Mouse (Mus musculus) spleen, postnatal 10 days (tissue): ENCODE measurements at regions not wholly inside any gene's neighbourhood (a gene's known extent, or its start where the extent isn't known, plus 50 kb on each side); places are given as distances from the start of the nearest gene placed in this dataset.

ENCODE experiments used
- DNase-seq, 2 experiments: peaks; one replicate each; pipeline ENCODE4 v3.0.0; 2021 to 2022; ENCODE audit warnings: low spot score in 2 of 2

DNA sequence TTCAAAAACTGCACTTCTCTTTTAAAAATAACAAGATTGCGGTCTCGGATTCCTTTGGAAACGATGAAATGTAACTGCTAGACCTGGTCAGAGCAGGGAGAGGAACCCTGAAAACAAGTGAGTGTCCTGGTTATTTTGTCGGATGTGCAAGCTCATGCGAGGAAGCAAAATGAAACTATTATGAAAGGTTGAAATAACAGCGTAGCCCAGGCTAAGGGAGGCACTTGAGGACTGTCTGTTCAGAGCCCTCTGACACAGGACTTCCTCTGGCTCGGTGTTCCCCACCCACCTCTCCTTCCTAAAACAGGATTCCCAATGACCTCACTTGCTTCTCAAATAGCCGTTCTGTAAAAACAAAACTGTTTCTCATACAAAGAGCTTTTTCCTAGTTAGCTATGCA lies 51.3 kb upstream of the S1pr1 start:
- DNase-seq: no peak

DNA sequence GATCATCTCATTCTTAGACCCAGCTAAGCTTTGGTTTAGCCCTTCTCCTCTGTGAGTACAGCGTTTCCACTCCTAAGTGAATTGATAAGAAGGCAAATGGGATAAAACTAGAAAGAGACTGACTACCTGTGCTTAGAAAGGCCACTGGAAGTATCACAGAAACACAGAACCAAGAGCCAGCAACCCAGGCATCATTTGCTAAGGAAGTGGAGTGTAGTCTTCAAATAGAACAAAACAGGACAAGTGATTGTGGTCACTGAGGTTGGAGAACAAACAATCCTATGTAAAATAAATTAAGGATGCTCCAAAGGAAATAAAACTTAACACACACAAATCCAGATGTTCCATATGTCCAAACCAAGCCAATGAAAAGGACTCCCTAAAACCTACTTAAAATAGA lies 53.4 kb upstream of the S1pr1 start:
- no peak for DNase-seq

DNA sequence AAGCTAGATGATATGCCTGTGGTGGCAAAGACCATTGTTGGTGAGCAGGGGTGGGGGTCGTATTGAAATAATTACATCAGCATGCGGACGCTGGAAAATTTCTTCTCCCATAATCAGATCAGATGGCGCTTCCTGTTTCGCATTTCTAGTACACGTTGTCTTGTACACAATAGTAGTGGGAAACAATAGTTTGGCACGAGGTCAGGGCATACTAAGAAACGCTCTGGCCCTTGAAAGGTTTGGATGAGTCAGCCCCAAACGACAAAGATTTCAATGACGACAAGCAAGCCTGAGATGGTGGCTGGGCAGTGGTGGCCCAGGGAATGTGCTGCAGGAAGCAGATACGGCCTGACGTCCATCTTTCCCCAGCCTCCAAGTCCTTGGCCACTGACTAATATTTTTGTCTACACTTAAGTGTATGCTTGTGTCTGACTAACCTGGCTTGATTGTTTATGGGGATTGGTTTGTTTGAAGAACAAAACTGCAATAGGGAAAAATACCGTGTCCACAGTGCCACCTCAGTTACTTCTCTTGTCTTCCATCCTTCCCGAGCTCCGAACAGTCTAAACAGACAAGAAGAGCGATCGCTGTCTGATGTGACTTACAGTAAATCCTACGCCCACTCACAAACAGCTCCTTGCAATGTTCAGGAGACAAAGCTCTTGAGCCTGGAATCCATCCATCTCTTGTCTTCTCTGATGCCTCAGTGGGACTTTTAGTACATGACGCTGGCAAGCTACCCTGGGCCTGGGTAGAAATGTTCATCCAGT lies 54.1 kb upstream of the S1pr1 start:
- DNase-seq: no peak

DNA sequence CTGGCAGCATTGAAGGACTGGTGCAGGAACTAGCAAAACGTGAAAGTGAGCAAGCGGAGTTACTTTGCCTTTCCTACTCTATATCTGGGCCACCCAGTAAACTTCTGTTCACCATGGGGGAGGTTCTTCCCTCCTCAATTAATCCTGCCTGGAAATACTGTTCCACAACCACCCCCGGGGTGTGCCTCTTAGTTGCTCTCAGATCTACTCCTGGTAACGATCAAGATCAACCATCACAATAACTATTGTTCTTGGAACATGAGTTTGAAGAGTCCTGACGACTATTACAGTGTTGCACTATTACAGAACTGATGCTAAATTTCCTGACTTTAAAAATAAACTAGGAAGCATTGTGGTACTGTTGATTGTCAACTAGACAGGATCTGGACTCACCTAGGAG lies 57.8 kb upstream of the S1pr1 start:
- DNase-seq: no peak

DNA sequence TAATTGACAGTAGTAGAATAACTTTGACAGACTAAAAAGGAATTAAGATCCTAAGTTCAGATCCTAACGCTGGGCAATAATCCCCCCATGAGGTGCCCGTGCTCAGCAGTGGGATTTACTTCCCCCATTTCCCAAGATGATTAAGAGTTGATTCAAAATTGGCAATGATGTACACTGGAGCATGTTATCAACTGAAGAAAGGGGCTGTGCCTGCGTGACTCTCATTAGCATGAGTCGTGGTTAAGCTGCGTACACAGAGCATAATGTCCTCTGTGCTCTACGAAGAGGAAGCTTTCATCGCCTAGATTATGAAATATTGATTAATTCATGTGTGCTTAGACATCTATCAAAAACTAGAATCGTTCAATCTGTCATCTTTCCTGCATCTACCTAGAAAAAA lies 59.4 kb upstream of the S1pr1 start:
- no peak for DNase-seq

DNA sequence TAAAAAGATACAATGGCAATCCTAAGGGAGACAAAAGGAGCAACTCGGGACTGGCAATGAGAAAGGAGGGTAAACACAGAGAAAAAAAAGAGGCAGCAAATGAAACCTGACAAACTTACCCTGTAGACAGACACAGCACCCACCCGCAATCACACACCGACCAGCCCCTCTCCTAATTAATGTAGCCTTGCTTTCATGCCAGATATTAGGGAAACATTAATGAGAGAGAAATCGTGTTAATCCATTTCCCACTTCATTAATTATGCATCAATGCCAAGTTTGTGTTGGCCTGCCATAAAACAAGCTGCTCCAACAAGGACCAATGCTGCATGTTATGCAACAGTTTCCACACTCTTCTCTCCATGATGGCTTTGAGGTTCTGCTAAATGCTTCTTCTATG lies 59.9 kb upstream of the S1pr1 start:
- DNase-seq: no peak

DNA sequence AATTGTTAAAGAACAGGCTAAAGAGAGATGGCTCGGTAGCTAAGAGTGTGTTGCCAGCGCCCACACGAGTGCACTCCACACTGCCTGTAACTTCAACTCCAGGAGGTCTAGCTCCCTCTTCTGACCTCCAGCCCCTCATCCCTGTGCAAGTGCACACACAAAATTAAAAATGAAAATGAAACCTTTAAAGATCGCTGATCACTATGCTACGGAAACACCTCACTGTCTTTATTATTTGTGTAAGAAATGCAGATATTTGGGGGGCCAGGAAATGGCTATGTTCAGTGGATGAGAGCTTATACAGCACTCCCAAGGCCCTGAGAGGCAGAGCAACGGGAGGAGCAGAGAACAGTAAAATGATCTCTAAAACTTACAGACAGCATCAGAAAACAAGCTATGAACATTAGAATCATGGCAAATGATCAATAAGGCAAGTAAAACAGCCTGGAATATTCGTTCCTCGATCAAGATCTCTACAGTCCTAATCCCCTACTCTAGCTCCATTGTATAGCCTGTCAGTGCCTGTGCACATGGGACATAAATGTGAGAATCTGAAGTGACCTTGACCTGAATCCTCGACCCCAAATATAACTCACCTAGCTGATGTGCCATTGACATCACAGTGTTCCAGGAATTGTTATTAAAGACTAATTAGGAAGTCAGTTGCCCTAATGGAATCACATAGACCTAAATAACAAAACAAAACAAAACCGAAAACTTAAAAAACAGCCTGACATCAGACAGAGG lies 64.4 kb upstream of the S1pr1 start:
- no peak for DNase-seq

DNA sequence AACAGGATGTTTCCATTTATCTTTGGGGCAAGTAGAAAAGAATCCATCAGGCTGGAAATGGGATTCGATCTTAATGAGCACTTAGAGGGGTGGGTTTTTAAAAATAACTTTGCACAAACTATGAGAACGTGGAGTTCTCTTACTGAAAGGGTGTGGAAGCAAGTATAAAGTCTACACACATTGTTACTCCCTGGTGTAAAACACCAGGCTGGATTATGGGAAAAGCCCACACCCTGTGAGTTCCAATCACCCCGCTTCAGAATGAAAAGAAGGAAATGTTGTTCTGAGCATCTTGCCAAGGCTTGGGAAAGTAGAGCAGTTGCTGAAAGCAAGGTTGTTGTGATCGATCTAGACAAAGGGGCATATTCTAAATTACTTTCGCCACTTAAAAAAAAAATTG lies 65.0 kb upstream of the S1pr1 start:
- DNase-seq: no peak

DNA sequence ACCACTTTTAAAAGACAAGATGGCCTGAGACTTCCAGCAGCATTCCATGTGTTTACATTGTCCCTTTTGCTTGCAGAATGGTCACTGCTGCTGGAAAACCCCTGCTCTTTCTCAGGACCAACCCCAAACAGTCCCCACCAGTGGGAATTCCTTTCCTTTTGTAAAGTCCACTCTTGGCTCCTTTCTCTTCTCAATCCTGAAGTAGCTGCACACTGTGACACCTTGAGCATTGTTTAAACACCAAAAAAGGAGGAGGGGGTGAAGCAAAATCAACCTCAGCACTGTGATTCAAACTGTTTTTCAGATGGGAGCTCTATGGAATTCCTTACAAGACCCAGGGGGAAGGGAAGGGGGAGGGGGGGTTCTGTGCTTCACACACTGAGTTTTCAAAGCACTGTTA lies 67.9 kb upstream of the S1pr1 start:
- DNase-seq: no peak

DNA sequence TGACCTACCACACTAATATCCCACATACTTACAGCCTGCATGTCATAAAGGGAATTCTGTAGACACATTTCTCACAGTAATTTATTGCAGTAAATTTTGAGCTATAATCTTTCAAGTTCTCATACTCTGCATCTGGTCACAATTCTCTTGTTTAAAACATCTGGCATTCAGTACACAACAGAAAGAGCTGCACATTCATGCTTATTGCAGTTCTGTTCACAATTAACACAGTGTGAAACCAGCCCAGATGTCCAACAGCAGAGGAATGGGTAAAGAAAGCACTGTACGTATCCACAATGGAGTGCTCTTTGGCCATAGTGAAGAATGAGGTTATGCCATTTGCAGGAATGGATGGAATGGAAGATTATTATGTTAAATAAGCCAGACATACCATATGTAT lies 72.5 kb upstream of the S1pr1 start:
- DNase-seq: no peak

DNA sequence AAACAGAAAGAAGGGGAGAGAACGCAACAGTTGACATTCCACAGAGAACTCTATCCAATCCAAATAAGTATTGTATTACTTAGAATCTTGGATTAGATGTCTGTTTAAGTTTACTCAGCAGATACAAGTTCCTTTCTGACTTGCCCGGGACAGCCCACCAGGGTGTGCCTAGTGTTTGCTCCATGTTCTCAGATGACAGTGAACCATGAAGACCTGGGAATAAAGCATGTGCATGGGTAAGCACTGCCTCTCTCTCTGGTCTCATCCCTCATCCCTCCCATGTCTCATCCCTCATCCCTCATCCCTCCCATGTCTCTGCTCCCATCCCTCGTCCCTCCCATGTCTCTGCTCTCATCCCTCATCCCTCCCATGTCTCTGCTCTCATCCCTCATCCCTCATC lies 73.7 kb upstream of the S1pr1 start:
- DNase-seq: no peak

DNA sequence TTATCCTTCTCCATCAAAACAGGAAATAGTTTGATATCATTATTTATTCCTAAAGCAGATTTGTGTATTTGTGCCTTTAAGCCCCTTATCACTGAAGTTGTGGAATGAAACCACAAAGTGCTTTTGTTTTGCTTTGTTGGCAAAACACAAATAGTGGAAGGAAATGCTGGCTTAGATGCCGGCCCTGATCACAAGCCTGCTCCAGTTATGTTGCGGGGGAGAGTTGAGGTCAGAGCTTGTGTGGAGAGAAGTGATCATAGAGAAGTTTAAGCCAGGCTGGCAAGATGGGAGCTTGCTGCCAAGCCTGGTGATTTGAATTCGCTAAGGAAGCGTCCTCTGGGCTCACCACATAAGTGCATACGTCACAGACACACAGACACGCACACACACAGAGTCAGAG lies 74.2 kb upstream of the S1pr1 start:
- DNase-seq: no peak

DNA sequence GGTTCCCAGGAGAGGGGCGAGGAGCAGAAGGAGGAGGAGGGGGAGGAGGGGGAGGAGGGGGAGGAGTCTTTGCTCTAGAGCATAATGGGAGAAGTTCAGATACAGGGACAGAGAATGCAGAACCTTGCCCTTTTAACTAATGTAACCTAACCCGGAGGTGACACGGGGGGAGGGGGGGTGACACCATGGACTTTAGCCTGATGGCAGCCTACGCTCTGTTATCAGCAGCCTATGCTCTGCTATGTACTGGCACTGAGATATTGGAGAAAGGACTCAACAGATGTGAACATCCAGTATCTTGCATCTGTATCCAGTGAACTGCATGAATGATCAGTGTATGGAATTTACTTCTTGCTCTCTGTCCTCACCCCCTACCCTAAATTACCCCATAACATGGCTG lies 77.7 kb upstream of the S1pr1 start:
- DNase-seq: no peak

DNA sequence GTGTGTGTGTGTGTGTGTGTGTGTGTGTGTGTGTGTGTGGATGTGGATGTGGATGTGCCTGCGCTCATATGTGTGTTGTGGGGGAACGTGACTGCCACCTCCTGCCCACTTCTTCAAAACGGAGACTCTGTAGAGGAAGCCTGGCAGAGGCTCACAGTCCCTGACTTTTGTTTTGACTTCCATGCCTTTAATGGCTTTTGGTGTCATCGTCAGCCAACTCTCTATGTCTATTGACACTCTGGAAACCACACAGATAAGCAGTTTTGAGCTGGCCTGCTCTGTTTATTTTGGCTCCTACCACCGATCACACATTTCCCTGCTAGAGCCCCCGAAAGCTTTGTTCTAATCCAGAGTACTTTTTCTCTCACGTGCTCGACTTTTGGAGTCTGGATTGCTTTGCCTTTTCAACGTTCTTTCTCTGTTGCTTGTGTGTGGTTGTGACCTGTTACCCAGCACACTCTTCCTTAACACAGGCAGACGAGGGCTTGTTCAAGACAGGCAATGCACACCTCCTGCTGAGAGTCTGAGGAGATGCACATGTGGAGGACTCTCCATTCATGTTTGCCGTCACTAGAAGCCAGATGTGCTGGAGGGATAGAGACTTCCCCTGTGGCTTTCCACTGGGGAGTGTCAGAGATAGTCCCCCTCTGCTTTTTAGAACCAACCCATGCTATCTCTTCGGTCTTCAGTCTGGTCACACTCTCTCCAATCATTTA lies 78.6 kb upstream of the S1pr1 start:
- DNase-seq: peak in 1 of 2 experiments; percentile 50

DNA sequence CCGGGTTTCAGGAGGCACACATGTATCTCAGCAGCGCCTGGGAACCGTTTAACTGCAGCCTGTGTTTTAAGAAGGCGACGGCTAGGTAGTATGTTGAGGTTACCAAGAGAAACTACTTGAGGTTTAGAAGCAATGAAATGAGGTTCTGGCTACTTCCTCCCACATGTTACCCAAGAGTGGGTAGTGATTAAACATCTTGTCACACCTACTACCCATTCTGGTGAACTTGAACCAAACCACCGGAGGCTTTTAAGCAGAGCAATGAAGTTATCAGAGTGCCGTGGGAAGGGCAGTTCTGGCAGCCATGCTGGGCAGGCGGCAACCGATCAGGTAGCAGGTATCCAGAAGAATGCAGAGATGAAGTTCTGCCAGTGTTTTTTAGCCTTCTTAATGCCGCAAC lies 84.5 kb upstream of the S1pr1 start:
- DNase-seq: no peak

DNA sequence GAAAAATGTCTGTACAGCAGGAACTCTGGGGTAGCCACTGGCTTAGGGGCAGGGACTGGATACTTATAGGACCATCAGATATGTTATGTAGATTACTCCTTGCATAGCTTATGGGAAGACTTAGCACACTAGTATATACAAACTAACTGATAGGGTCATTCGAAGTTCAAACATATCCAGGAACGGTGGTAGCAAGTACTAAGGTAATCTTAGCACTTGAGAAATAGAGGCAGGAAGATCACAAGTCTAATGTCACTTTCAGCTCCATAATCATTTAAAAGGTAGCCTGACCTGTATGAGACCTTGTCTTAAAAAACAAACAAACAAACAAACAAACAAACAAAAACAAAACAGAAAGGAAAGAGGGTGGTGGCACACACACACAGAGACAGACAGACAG lies 85.1 kb upstream of the S1pr1 start:
- DNase-seq: no peak

DNA sequence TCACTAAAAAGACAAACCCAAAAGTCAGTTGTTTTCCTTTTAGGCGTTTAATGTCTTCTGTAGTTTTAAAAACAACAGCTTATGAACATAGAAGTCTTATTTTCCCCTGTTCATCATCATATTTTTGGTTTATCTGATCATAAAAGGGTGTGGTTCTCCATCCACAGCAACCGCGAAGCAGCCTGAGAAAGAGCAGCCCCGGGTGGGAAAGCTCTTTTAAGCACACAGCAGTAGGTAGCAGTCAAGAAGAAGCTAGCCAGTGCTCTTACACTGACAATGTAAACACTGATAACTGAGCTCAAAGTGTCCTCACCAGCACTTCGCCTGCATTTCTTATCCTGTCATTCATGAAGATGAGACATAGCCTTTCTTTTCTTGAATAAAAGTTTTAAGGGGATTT lies 86.0 kb upstream of the S1pr1 start:
- DNase-seq: no peak

DNA sequence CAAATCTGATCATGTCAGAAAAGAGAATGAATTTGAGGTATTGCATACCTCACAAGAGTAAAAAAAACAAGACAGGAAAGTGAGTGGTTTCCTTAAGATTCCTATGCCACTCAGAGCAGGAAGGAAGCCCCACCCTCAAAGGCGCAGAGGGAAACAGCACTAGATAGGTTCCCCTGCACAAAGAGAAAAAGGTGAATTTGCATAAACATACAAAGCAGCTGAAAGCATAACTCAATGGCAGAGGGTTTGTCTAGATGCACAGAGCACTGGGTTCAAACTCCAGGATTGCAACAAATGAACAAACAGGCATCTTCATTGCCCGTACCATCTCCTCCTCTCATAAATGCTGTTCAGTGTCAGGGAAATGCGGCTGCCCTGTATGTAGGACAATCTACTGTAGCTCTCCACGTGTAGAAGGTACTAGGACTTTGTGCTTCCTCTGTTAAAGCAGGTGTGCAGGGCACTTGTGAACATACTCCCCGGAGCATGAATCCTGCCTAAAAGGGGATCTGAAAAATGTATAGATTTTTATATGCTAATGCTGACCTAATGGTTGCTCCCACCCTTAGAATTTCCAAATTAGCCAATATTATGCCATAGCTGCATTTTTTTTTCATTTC lies 85.9 kb upstream of the Dph5 start:
- DNase-seq: peak in 1 of 2 experiments; percentile 48

DNA sequence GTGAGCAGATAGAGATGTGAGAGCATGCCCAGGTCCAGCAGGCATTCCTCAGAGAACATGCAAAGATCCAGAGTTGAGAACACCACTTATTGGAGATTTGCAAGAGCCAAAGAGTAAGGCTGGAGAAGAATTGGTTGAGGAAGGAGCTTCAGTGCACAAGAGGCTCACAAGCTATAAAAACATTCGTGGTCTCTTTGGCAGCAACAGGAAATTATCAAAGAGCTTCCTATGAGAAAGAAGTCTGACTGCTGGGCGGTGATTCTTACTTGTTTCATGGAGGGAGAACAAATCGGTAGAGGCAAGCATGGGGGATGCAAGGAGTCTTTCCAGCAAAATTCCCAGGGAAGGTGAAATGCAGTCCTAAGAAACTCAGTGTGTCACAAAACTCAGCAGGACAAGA lies 83.0 kb upstream of the Dph5 start:
- DNase-seq: no peak

DNA sequence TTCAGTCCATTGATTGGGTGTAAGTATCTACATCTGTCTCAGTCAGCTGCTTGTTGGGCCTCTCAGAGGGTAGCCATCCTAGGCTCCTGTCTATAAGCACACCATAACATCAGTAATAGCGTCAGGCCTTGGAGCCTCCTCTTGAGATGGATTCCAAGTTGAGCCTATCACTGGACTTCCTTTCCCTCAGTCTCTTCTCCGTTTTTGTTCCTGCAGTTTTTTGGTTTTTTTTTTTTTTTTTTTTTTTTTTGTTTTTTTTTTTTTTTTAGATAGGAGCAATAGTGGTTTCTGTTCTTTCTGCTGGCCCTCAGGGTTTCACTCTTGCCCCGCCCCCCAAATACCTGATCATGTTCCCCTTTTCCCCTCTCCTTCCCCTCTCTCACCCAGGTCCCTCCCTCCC lies 80.6 kb upstream of the Dph5 start:
- no peak for DNase-seq

DNA sequence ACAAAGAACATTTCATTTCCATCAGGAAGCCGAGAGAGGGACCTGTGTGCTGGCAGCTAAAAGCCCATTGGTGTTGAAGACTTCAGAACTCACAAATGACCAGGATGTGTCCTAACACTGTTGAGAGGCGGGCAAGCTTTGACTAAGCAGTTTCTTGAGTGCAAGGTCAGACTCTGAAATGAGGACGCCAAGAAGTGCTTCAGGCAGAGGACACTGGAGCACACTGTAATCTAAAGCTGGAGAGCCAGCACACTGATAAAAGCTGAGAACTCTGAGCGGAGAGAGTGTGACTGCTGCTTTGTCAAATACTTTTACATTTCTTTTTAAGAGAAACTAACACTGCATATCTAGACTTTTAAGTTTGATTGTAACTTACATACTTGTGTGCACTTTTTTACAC lies 72.5 kb upstream of the Dph5 start:
- DNase-seq: no peak

DNA sequence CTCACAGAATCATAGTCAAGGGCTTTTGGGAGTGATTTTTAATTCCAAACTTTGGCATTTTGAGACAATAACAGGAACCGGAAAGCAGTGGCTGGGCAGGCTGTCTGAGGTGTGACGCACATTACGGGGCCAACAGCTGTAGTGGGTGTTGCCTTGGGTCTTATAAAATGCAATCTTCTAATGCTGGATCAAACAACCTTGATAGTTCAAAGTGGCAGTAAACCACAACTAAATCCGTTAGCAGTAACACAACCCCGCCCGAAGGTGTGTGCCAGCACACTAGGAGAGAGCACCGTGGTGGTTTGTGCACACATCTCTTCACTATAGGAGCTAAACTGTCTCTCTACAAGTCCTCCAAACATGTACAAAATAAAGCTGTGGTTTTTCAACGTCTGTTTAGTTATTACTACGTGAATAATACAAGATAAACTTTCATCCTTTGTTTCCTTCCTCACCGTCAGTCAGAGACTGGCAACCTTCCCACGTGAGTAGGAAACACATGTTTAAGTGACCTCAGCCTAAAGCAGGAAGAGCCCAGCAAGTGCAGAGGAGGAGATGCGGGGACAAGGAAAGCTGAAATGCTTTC lies 72.0 kb upstream of the Dph5 start:
- peak in 1 of 2 experiments; percentile 47 for DNase-seq
